Mouse (Mus musculus) liver, embryonic 14.5 days (tissue): ENCODE measurements around the gene Lin28b.

Experiments
- CTCF ChIP-seq: IDR thresholded peaks from 2 replicates; pipeline ENCODE4 v1.5.1; 2016; ENCODE audit warnings: antibody characterized with exemption, low read depth, control low read depth
- EP300 ChIP-seq: IDR thresholded peaks from 2 replicates; pipeline ENCODE4 v1.6.1; 2016; ENCODE audit warnings: antibody characterized with exemption, low read depth

DNA sequence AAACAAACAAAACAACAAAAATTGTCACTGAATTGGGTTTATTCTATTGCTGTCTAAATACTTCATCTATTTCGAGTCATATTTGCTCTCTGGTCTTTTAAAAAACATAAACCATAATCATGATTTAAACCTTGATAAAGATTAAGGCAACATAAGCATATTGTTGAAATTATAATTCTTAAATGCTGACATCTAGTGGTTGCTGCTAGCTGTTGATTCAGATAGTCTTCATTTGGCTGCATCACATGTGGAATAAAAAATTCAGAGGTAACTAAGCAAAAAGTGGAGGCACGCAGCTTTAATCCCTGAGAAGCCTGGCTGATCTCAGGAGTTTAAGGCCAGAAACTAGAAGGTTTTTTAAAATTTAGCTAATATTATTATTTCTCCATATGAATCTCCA is 25.6 kb upstream of the Lin28b start:
- TF ChIP-seq CTCF (no peak), EP300 (no peak)
